Mouse (Mus musculus) neural tube, embryonic 11.5 days (tissue): ENCODE measurements at regions not wholly inside any gene's neighbourhood (a gene's known extent, or its start where the extent isn't known, plus 50 kb on each side); places are given as distances from the start of the nearest gene placed in this dataset.

Source experiments
- ATAC-seq: fragments of 200-750 bp; cut with Nextera tagmentation; 2 replicates; pipeline ENCODE4 v1.8.0; 2017; ENCODE audit warnings: moderate number of reproducible peaks, mild to moderate bottlenecking, moderate TSS enrichment, moderate library complexity; ENCODE audit not compliant: insufficient read depth, low FRiP score, low TSS enrichment
- DNase-seq: peaks from one replicate; pipeline ENCODE4 v3.0.0-alpha.2; 2015; ENCODE audit warnings: low spot score
- H3K27ac ChIP-seq: fragments of 300-500 bp; sonication (generic); 2 replicates; pipeline ENCODE4 v1.5.1; 2014; ENCODE audit warnings: low read depth, mild to moderate bottlenecking, low read length
- H3K27me3 ChIP-seq: fragments of 300-500 bp; sonication (generic); 2 replicates; pipeline ENCODE4 v1.6.1; 2014; ENCODE audit warnings: mild to moderate bottlenecking, low read length, mixed read lengths; ENCODE audit not compliant: control insufficient read depth, insufficient read depth
- H3K36me3 ChIP-seq: fragments of 300-500 bp; sonication (generic); 2 replicates; pipeline ENCODE4 v1.6.1; 2014; ENCODE audit warnings: mild to moderate bottlenecking, low read length, moderate library complexity, mixed read lengths; ENCODE audit not compliant: control insufficient read depth, insufficient read depth
- H3K4me1 ChIP-seq: fragments of 300-500 bp; sonication (generic); 2 replicates; pipeline ENCODE4 v1.6.1; 2014; ENCODE audit warnings: low read length, mixed read lengths; ENCODE audit not compliant: control insufficient read depth, insufficient read depth
- H3K4me2 ChIP-seq: fragments of 300-500 bp; sonication (generic); 2 replicates; pipeline ENCODE4 v1.6.1; 2014; ENCODE audit warnings: low read depth, mild to moderate bottlenecking, moderate library complexity
- H3K4me3 ChIP-seq: fragments of 300-500 bp; sonication (generic); 2 replicates; pipeline ENCODE4 v1.5.1; 2014; ENCODE audit warnings: low read depth, low read length
- H3K9ac ChIP-seq: fragments of 300-500 bp; sonication (generic); 2 replicates; pipeline ENCODE4 v1.6.1; 2014; ENCODE audit warnings: mild to moderate bottlenecking, low read length
- H3K9me3 ChIP-seq: fragments of 300-500 bp; sonication (generic); 2 replicates; pipeline ENCODE4 v1.6.1; 2016; ENCODE audit warnings: low read length; ENCODE audit not compliant: control insufficient read depth
- WGBS: fragments of 180-500 bp; shearing (Covaris S2); extraction: QIAGEN DNeasy Blood & Tissue Kit; methylation state at CpG from one replicate; pipeline ENCODE4 v1.1.7; 2014; 5-methylcytosine and 5-hydroxymethylcytosine counted together

GRCm38 (mm10) chr14:33821436-33821835, 102.0 kb upstream of the Gdf10 start:
- H3K27ac ChIP-seq: no peak overlapping the region
- no peak for ATAC-seq
- WGBS: 91% methylated on average over 7 of the region's 7 CpGs
- H3K27me3 ChIP-seq: no peaks in the 10 kb centered on the region
- H3K36me3 ChIP-seq: no peaks in the 10 kb centered on the region
- H3K4me3 ChIP-seq: no peak overlapping the region
- H3K4me1 ChIP-seq: peaks cover 3% of the 10 kb centered on the region; the same call in 1 of the 2 replicates
- H3K9ac ChIP-seq: no peak overlapping the region
- no peaks in the 10 kb centered on the region for H3K9me3 ChIP-seq
- no peak overlapping the region for H3K4me2 ChIP-seq
- no peak for DNase-seq

GRCm38 (mm10) chr14:33824421-33824874, 98.9 kb upstream of the Gdf10 start:
- 45% methylated on average over 11 of the region's 11 CpGs for WGBS
- DNase-seq (peak; percentile 38), ATAC-seq (no peak)
- Histone ChIP-seq H3K27me3 (no peaks in the 10 kb centered on the region), H3K9ac (no peak overlapping the region), H3K4me1 (no peaks in the 10 kb centered on the region), H3K36me3 (no peaks in the 10 kb centered on the region), H3K27ac (no peak overlapping the region), H3K9me3 (no peaks in the 10 kb centered on the region), H3K4me3 (no peak overlapping the region), H3K4me2 (no peak overlapping the region)

- Histone ChIP-seq H3K9ac (no peak overlapping the region), H3K9me3 (no peaks in the 10 kb centered on the region), H3K4me2 (no peak overlapping the region), H3K27ac (no peak overlapping the region), H3K4me3 (no peak overlapping the region), H3K36me3 (no peaks in the 10 kb centered on the region), H3K27me3 (no peaks in the 10 kb centered on the region), H3K4me1 (no peaks in the 10 kb centered on the region)
- DNase-seq (no peak), ATAC-seq (no peak)
- 90% methylated on average over 12 of the region's 12 CpGs for WGBS
These were observed 97.3 kb upstream of the Gdf10 start for GRCm38 (mm10) chr14:33826003-33826644.

GRCm38 (mm10) chr14:33832650-33833319, 90.6 kb upstream of the Gdf10 start:
- H3K27ac ChIP-seq: no peak overlapping the region
- H3K27me3 ChIP-seq: no peaks in the 10 kb centered on the region
- H3K4me1 ChIP-seq: no peaks in the 10 kb centered on the region
- no peak overlapping the region for H3K9ac ChIP-seq
- H3K4me3 ChIP-seq: no peak overlapping the region
- WGBS: 81% methylated on average over 14 of the region's 14 CpGs
- H3K9me3 ChIP-seq: no peaks in the 10 kb centered on the region
- no peak overlapping the region for H3K4me2 ChIP-seq
- DNase-seq (no peak), ATAC-seq (no peak)
- H3K36me3 ChIP-seq: no peaks in the 10 kb centered on the region

- DNase-seq (no peak), ATAC-seq (no peak)
- no peaks in the 10 kb centered on the region for H3K9me3 ChIP-seq
- H3K4me1 ChIP-seq: no peaks in the 10 kb centered on the region
- H3K27ac ChIP-seq: no peak overlapping the region
- no peak overlapping the region for H3K9ac ChIP-seq
- H3K4me2 ChIP-seq: no peak overlapping the region
- H3K27me3 ChIP-seq: no peaks in the 10 kb centered on the region
- WGBS: 84% methylated on average over 11 of the region's 11 CpGs
- no peaks in the 10 kb centered on the region for H3K36me3 ChIP-seq
- H3K4me3 ChIP-seq: no peak overlapping the region
These were observed 87.0 kb upstream of the Gdf10 start for GRCm38 (mm10) chr14:33836341-33836740.

GRCm38 (mm10) chr14:33841821-33842220, 81.6 kb upstream of the Gdf10 start:
- Histone ChIP-seq H3K4me3 (no peak overlapping the region), H3K9ac (no peak overlapping the region)
- DNase-seq: no peak

GRCm38 (mm10) chr14:33853499-33853898, 69.9 kb upstream of the Gdf10 start:
- Histone ChIP-seq H3K27me3 (no peaks in the 10 kb centered on the region), H3K9ac (no peak overlapping the region), H3K27ac (no peak overlapping the region), H3K36me3 (no peaks in the 10 kb centered on the region), H3K4me2 (no peak overlapping the region), H3K4me3 (no peak overlapping the region), H3K9me3 (no peaks in the 10 kb centered on the region), H3K4me1 (no peaks in the 10 kb centered on the region)
- 82% methylated on average over 3 of the region's 3 CpGs for WGBS
- ATAC-seq: no peak
- no peak for DNase-seq

More at GRCm38 (mm10) chr14:33841821-33842220, 81.6 kb upstream of the Gdf10 start:
- no peaks in the 10 kb centered on the region for H3K27me3 ChIP-seq
- 79% methylated on average over 6 of the region's 6 CpGs for WGBS
- no peaks in the 10 kb centered on the region for H3K9me3 ChIP-seq
- ATAC-seq: no peak
- no peak overlapping the region for H3K27ac ChIP-seq
- no peaks in the 10 kb centered on the region for H3K4me1 ChIP-seq
- no peak overlapping the region for H3K4me2 ChIP-seq
- no peaks in the 10 kb centered on the region for H3K36me3 ChIP-seq

GRCm38 (mm10) chr14:33854181-33854580, 69.2 kb upstream of the Gdf10 start:
- no peak overlapping the region for H3K4me2 ChIP-seq
- H3K9ac ChIP-seq: no peak overlapping the region
- H3K4me1 ChIP-seq: no peaks in the 10 kb centered on the region
- 90% methylated on average over 6 of the region's 6 CpGs for WGBS
- ATAC-seq (no peak), DNase-seq (no peak)
- H3K9me3 ChIP-seq: no peaks in the 10 kb centered on the region
- no peaks in the 10 kb centered on the region for H3K36me3 ChIP-seq
- no peak overlapping the region for H3K27ac ChIP-seq
- H3K4me3 ChIP-seq: no peak overlapping the region
- no peaks in the 10 kb centered on the region for H3K27me3 ChIP-seq

GRCm38 (mm10) chr14:33856992-33857391, 66.4 kb upstream of the Gdf10 start:
- no peaks in the 10 kb centered on the region for H3K9me3 ChIP-seq
- H3K27ac ChIP-seq: no peak overlapping the region
- WGBS: 78% methylated on average over 6 of the region's 6 CpGs
- H3K4me1 ChIP-seq: no peaks in the 10 kb centered on the region
- H3K9ac ChIP-seq: no peak overlapping the region
- no peak overlapping the region for H3K4me2 ChIP-seq
- H3K4me3 ChIP-seq: no peak overlapping the region
- DNase-seq (no peak), ATAC-seq (no peak)
- H3K27me3 ChIP-seq: no peaks in the 10 kb centered on the region
- no peaks in the 10 kb centered on the region for H3K36me3 ChIP-seq
